Mouse (Mus musculus) embryonic facial prominence, embryonic 10.5 days (tissue): Measurements from ENCODE around the gene Mpzl2. TPM values are rescaled to one million over a fixed set of nuclear protein-coding genes. Genes with fewer than 3 reads are reported as not detected.

Experiments used
- DNase-seq: peaks from one replicate; pipeline ENCODE4 v3.0.0-alpha.2; 2017; ENCODE audit warnings: low spot score
- H3K27ac ChIP-seq: fragments of 300-500 bp; sonication (generic); replicated peaks from 2 replicates; pipeline ENCODE4 v1.5.1; 2016; ENCODE audit warnings: mild to moderate bottlenecking
- H3K27me3 ChIP-seq: fragments of 300-500 bp; sonication (generic); replicated peaks from 2 replicates; pipeline ENCODE4 v1.6.1; 2016; ENCODE audit warnings: low read depth, mild to moderate bottlenecking; ENCODE audit not compliant: poor library complexity, severe bottlenecking
- H3K36me3 ChIP-seq: fragments of 300-500 bp; sonication (generic); replicated peaks from 2 replicates; pipeline ENCODE4 v1.6.1; 2016; ENCODE audit warnings: mild to moderate bottlenecking, moderate library complexity
- H3K4me1 ChIP-seq: fragments of 300-500 bp; sonication (generic); 2 replicates; pipeline ENCODE4 v1.6.1; 2016
- H3K4me3 ChIP-seq: fragments of 300-500 bp; sonication (generic); 2 replicates; pipeline ENCODE4 v1.5.1; 2016; ENCODE audit warnings: mild to moderate bottlenecking, moderate library complexity
- H3K9me3 ChIP-seq: fragments of 300-500 bp; sonication (generic); 2 replicates; pipeline ENCODE4 v1.6.1; 2016; ENCODE audit warnings: mild to moderate bottlenecking
- WGBS: fragments of 180-500 bp; shearing (Covaris S2); methylation state at CpG from one replicate; pipeline ENCODE4 v1.1.7; 2016; 5-methylcytosine and 5-hydroxymethylcytosine counted together
- polyA plus RNA-seq: library from polyadenylated mRNA; unstranded; fragments of >200 nt; fragmentation: Nextera tagmentation; extraction: Ambion mirVana; gene quantifications from 2 replicates; pipeline ENCODE4 v1.2.1, GENCODE M21; 2016

Gene Mpzl2
- polyA plus RNA-seq: 9.7 TPM in 2 replicates

DNA sequence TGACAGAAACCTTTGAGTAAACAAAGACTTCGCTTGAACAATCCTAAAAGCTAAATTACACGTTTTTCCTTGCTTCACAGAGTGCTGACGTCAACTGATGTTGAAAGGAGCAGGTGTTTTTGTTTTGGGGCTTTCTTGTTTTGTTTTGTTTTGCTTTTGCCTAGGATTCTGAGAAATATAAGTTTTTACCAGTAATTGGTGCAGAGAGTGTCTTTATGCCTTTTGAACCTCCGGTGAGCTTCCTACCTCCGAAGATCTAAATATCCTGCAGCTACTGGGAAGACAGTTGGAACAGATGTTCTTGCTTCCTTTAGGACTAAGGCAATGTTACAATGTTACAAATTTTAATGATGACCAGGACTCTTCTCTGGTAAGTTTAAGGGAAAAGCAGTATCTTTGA is at the start of gene Mpzl2:
Mpzl2 (plus strand) TSS at position 301 of the 400 bp plus-strand sequence.
- Histone ChIP-seq H3K27ac (no peak within 1 kb of the TSS), H3K9me3 (no peaks in the 10 kb centered on the region), H3K27me3 (peaks cover 65% of the 10 kb centered on the region), H3K4me3 (peak within 1 kb of the TSS; percentile 15; the same call in 1 of the 2 replicates), H3K36me3 (no peaks in the 10 kb centered on the region), H3K4me1 (peaks cover 34% of the 10 kb centered on the region)
- no peak for DNase-seq
- 64% methylated on average over 5 of the region's 5 CpGs for WGBS

GRCm38 (mm10) chr9:44991821-44992220 is 47.8 kb upstream of the Mpzl2 start:
- Histone ChIP-seq H3K9me3 (0 out of 2 replicates have a peak, but pooled peaks cover 2% of the 10 kb centered on the region), H3K27ac (no peak overlapping the region), H3K36me3 (no peaks in the 10 kb centered on the region), H3K27me3 (no peaks in the 10 kb centered on the region), H3K4me1 (no peaks in the 10 kb centered on the region), H3K4me3 (no peak overlapping the region)
- 85% methylated on average over 2 of the region's 2 CpGs for WGBS
- no peak for DNase-seq

- Histone ChIP-seq H3K9me3 (0 out of 2 replicates have a peak, but pooled peaks cover 2% of the 10 kb centered on the region), H3K27ac (no peak overlapping the region), H3K4me1 (no peaks in the 10 kb centered on the region), H3K36me3 (no peaks in the 10 kb centered on the region), H3K27me3 (no peaks in the 10 kb centered on the region), H3K4me3 (no peak overlapping the region)
- DNase-seq: no peak
These were observed 47.3 kb upstream of the Mpzl2 start for GRCm38 (mm10) chr9:44992271-44992670.

GRCm38 (mm10) chr9:44993268-44993667 is 46.3 kb upstream of the Mpzl2 start:
- Histone ChIP-seq H3K27ac (no peak overlapping the region), H3K9me3 (0 out of 2 replicates have a peak, but pooled peaks cover 2% of the 10 kb centered on the region), H3K36me3 (no peaks in the 10 kb centered on the region), H3K4me3 (no peak overlapping the region), H3K27me3 (no peaks in the 10 kb centered on the region), H3K4me1 (no peaks in the 10 kb centered on the region)
- DNase-seq: no peak
- 93% methylated on average over 2 of the region's 2 CpGs for WGBS

DNA sequence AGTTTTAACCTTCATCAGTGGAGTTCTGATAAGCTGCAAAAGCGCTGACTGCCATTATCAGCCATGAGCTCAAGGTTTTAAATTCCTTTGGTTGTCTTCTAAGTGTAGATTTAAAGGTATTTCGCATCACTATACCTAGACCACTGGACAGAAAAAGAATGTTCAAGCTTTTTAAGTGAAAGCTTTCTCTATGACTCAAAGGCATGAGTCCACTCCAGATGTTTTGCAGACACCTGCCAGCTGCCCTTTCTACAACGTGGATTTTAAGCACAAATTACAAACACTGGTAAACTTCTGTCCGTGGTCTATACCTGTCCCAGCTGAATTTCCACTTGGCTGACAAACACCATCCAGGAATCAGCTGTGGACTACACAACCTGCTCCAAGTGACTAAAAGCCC is 44.6 kb upstream of the Mpzl2 start:
- Histone ChIP-seq H3K4me3 (no peak overlapping the region), H3K4me1 (no peaks in the 10 kb centered on the region), H3K36me3 (no peaks in the 10 kb centered on the region), H3K27me3 (0 out of 2 replicates have a peak, but pooled peaks cover 3% of the 10 kb centered on the region), H3K9me3 (0 out of 2 replicates have a peak, but pooled peaks cover 2% of the 10 kb centered on the region), H3K27ac (no peak overlapping the region)
- 77% methylated on average over 4 of the region's 4 CpGs for WGBS
- no peak for DNase-seq

DNA sequence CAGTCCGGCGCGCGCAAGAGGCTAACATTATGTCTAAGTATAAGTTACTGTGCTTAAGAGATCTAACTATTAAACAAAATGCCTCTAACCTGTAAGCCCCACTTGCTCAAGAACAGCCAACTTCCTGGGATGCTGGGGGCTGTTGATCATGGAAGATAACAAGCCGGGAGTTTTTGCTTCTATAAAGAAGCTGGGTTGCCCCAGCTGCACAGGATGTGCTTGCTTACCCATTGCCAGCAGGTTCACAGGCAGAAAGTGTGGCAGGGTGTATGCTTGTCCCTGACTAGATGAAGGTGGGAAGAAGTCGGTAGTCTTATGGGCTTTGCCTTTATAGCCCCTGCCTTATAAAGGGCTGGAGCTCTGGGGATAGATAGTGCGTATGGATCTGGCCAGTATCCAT is 43.0 kb upstream of the Mpzl2 start:
- H3K27me3 ChIP-seq: 0 out of 2 replicates have a peak, but pooled peaks cover 3% of the 10 kb centered on the region
- 96% methylated on average over 7 of the region's 7 CpGs for WGBS
- no peak overlapping the region for H3K27ac ChIP-seq
- H3K36me3 ChIP-seq: no peaks in the 10 kb centered on the region
- no peak for DNase-seq
- no peak overlapping the region for H3K4me3 ChIP-seq
- H3K9me3 ChIP-seq: 0 out of 2 replicates have a peak, but pooled peaks cover 2% of the 10 kb centered on the region
- H3K4me1 ChIP-seq: no peaks in the 10 kb centered on the region

DNA sequence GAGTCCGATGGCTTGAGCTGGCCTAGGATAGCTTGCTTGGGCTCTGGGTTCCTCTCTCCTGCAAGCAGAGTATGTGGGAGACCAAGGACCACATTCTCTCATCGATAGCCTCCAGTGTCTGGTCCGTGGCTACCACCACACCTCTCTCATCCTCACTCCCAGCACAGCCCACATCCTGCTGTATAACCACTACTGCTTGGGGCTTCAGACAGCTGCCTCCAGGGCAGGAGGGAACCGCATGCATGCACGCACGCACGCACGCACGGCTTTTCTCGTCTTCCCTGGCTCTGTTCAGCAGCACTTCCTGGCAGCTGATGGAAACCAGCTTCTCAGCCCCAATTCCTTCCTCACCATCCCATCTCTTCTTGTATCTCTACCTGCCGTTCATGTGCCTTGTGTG is 41.5 kb upstream of the Mpzl2 start:
- 76% methylated on average over 11 of the region's 11 CpGs for WGBS
- no peak for DNase-seq
- H3K36me3 ChIP-seq: no peaks in the 10 kb centered on the region

DNA sequence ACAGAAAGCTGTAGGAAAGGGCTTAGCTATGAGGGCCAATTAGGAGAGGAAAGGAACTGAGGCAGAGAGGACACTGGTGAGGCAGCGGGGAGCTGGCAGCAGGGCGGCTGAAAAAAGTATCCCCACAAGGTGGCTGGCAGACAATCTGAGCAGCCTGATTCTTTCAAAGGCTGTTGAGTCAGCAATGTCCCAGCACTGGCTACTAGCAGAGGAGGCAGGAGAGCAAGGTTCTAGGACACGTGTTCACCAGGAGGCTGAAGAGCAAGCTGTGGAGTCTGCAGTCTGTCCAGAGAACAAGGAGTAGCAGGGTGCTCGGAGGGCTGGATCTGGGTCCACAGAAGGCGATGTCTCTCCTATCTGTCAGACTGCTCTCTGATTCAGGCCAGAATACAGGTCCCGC is 40.4 kb upstream of the Mpzl2 start:
- 0 out of 2 replicates have a peak, but pooled peaks cover 3% of the 10 kb centered on the region for H3K27me3 ChIP-seq
- no peaks in the 10 kb centered on the region for H3K36me3 ChIP-seq
- H3K4me3 ChIP-seq: no peak overlapping the region
- 61% methylated on average over 6 of the region's 6 CpGs for WGBS
- 0 out of 2 replicates have a peak, but pooled peaks cover 2% of the 10 kb centered on the region for H3K9me3 ChIP-seq
- no peak for DNase-seq
- no peak overlapping the region for H3K27ac ChIP-seq
- no peaks in the 10 kb centered on the region for H3K4me1 ChIP-seq

More for the DNA sequence above, 41.5 kb upstream of the Mpzl2 start:
- 0 out of 2 replicates have a peak, but pooled peaks cover 3% of the 10 kb centered on the region for H3K27me3 ChIP-seq
- no peak overlapping the region for H3K4me3 ChIP-seq
- H3K4me1 ChIP-seq: no peaks in the 10 kb centered on the region
- H3K9me3 ChIP-seq: 0 out of 2 replicates have a peak, but pooled peaks cover 2% of the 10 kb centered on the region
- no peak overlapping the region for H3K27ac ChIP-seq

DNA sequence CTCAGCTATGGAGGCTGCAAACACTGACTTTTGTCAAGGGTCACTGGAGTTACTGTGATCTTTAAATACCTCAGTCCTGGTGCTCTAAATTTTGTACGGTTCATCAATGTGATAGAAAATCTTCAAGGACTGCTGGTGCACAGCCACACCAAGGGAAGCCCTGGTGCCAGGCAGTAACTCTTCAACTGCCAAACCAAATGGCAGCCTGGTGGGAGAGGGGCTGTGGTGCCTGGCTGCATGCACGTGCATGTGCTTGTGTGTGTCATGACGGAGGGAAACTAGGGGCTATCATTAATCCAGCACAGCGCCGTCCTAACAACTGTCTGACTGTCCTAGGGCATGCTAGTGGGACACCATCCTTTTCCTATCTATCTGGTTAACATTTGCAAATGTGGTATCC is 39.8 kb upstream of the Mpzl2 start:
- Histone ChIP-seq H3K27me3 (0 out of 2 replicates have a peak, but pooled peaks cover 3% of the 10 kb centered on the region), H3K27ac (no peak overlapping the region), H3K4me1 (no peaks in the 10 kb centered on the region), H3K9me3 (0 out of 2 replicates have a peak, but pooled peaks cover 2% of the 10 kb centered on the region), H3K36me3 (no peaks in the 10 kb centered on the region), H3K4me3 (no peak overlapping the region)
- no peak for DNase-seq
- WGBS: 85% methylated on average over 5 of the region's 5 CpGs

GRCm38 (mm10) chr9:45000249-45000648 is 39.4 kb upstream of the Mpzl2 start:
- Histone ChIP-seq H3K36me3 (no peaks in the 10 kb centered on the region), H3K4me1 (no peaks in the 10 kb centered on the region), H3K27ac (no peak overlapping the region), H3K4me3 (no peak overlapping the region), H3K9me3 (0 out of 2 replicates have a peak, but pooled peaks cover 2% of the 10 kb centered on the region), H3K27me3 (0 out of 2 replicates have a peak, but pooled peaks cover 3% of the 10 kb centered on the region)
- no peak for DNase-seq
- 69% methylated on average over 3 of the region's 3 CpGs for WGBS

DNA sequence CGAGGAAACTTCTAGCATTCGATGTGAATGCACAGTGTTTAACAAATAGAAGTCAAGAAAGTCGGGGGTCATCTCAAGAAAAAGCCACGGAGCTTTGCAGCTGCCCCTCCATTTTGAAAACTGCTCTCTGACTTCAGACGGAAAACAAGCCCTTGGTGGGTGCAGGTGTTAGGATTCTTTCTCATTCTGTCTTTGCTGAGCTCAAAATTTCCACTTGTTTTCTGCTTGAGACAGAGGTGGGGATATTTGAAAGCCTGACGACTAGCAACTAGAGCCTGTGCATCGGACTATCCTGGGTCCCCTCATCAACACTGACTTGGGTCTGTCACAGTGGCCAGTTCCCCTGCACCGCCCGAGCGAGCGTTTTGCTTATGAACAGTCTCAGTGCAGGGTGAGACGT is 32.2 kb upstream of the Mpzl2 start:
- H3K27ac ChIP-seq: no peak overlapping the region
- H3K9me3 ChIP-seq: no peaks in the 10 kb centered on the region
- DNase-seq: no peak
- H3K27me3 ChIP-seq: 0 out of 2 replicates have a peak, but pooled peaks cover 5% of the 10 kb centered on the region
- no peaks in the 10 kb centered on the region; the same call in 1 of the 2 replicates for H3K4me1 ChIP-seq
- 78% methylated on average over 12 of the region's 12 CpGs for WGBS
- no peak overlapping the region for H3K4me3 ChIP-seq
- H3K36me3 ChIP-seq: no peaks in the 10 kb centered on the region

- Histone ChIP-seq H3K4me1 (no peaks in the 10 kb centered on the region; the same call in 1 of the 2 replicates), H3K27me3 (0 out of 2 replicates have a peak, but pooled peaks cover 5% of the 10 kb centered on the region), H3K36me3 (no peaks in the 10 kb centered on the region), H3K4me3 (no peak overlapping the region), H3K9me3 (no peaks in the 10 kb centered on the region), H3K27ac (no peak overlapping the region)
- no peak for DNase-seq
- 85% methylated on average over 4 of the region's 4 CpGs for WGBS
These were observed 31.3 kb upstream of the Mpzl2 start for GRCm38 (mm10) chr9:45008342-45008741.
